Mouse (Mus musculus) B cell, adult 2 months (primary cell): ENCODE results near the gene Tnfrsf21.

Experiments
- DNase-seq, 2 experiments: peaks; one replicate each; pipeline ENCODE4 v3.0.0; 2022

The Tnfrsf21 gene

GRCm38 (mm10) chr17:43081225-43081624, 64.9 kb downstream of the Tnfrsf21 start:
- DNase-seq = no peak

- no peak for DNase-seq
Measured at GRCm38 (mm10) chr17:43089496-43089895, 73.1 kb downstream of the Tnfrsf21 start.

- no peak for DNase-seq
Measured at GRCm38 (mm10) chr17:43090948-43091724, 74.8 kb downstream of the Tnfrsf21 start.

- no peak for DNase-seq
Measured at GRCm38 (mm10) chr17:43092280-43092995, 76.1 kb downstream of the Tnfrsf21 start.

GRCm38 (mm10) chr17:43094285-43094684, 77.9 kb downstream of the Tnfrsf21 start:
- DNase-seq = no peak

- DNase-seq = no peak
Measured at GRCm38 (mm10) chr17:43097101-43097688, 80.8 kb downstream of the Tnfrsf21 start.

GRCm38 (mm10) chr17:43106108-43106507, 89.8 kb downstream of the Tnfrsf21 start:
- DNase-seq = no peak

GRCm38 (mm10) chr17:43107338-43107737, 91.0 kb downstream of the Tnfrsf21 start:
- DNase-seq = no peak

- no peak for DNase-seq
Measured at GRCm38 (mm10) chr17:43109501-43109900, 93.1 kb downstream of the Tnfrsf21 start.

GRCm38 (mm10) chr17:43110168-43110885, 94.0 kb downstream of the Tnfrsf21 start:
- no peak for DNase-seq

GRCm38 (mm10) chr17:43113391-43113984, 97.1 kb downstream of the Tnfrsf21 start:
- no peak for DNase-seq

GRCm38 (mm10) chr17:43114086-43114581, 97.8 kb downstream of the Tnfrsf21 start:
- DNase-seq = no peak

GRCm38 (mm10) chr17:43114926-43115325, 98.6 kb downstream of the Tnfrsf21 start:
- DNase-seq = no peak

- no peak for DNase-seq
Measured at GRCm38 (mm10) chr17:43116748-43117147, 100.4 kb downstream of the Tnfrsf21 start.

GRCm38 (mm10) chr17:43119446-43119845, 103.1 kb downstream of the Tnfrsf21 start:
- no peak for DNase-seq

GRCm38 (mm10) chr17:43121096-43121495, 104.7 kb downstream of the Tnfrsf21 start:
- DNase-seq = no peak

GRCm38 (mm10) chr17:43128305-43128704, 112.0 kb downstream of the Tnfrsf21 start:
- no peak for DNase-seq

- no peak for DNase-seq
Measured at GRCm38 (mm10) chr17:43128908-43129533, 112.7 kb downstream of the Tnfrsf21 start.

- DNase-seq = no peak
Measured at GRCm38 (mm10) chr17:43130115-43130869, 113.9 kb downstream of the Tnfrsf21 start.

GRCm38 (mm10) chr17:43130870-43131264, 114.5 kb downstream of the Tnfrsf21 start:
- no peak for DNase-seq

GRCm38 (mm10) chr17:43132477-43132876, 116.1 kb downstream of the Tnfrsf21 start:
- no peak for DNase-seq
